Mouse (Mus musculus) heart, adult 2 months (tissue): ENCODE measurements around the gene Hsd3b1.

Experiments
- CTCF ChIP-seq: fragments of 200-600 bp; IDR thresholded peaks from 2 replicates; pipeline ENCODE4 v1.8.1; 2022; ENCODE audit warnings: antibody characterized with exemption, mild to moderate bottlenecking, moderate library complexity
- EP300 ChIP-seq: fragments of 200-500 bp; IDR thresholded peaks from 2 replicates; pipeline ENCODE4 v1.6.1; 2011; ENCODE audit warnings: low read depth, low read length, control low read depth; ENCODE audit not compliant: insufficient read depth
- POLR2A ChIP-seq: fragments of 200-500 bp; IDR thresholded peaks from 2 replicates; pipeline ENCODE4 v1.6.1; 2011; ENCODE audit warnings: mild to moderate bottlenecking, low read depth, low read length, control low read depth; ENCODE audit not compliant: insufficient read depth

DNA sequence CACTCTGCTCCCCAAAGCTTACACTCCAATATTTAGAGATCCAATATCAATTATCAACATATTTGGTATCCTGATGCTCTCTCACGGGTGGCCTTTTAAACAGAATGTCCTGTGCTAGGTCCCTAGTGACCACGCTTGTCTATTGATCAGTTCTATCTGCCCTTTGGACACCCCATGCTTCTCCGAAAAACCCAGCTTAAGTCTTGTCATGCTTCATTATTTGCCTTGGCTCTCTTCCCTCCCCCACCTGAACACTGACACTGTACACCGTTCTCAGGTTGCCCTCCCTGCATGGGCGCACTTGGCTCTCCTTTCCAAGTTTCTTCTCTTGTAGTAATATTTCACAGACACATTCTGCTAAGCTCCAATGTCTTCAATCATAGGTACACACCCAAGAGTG, 9.3 kb downstream of the Hsd3b1 start:
- no peak for TF ChIP-seq CTCF
- no peak for TF ChIP-seq POLR2A
- TF ChIP-seq EP300, result no peak
